Comparison of ENCODE assay signal across 8 mouse cellular contexts in genomic region chr2:118813981-118814836, GRCm38 (mm10). TPM values are rescaled to one million over a fixed set of nuclear protein-coding genes. Genes with fewer than 3 reads are reported as not detected.
DNase-seq lines count a peak whose midpoint lies in the region; ATAC-seq lines count a peak whose summit lies in the region.

Knstrn (plus strand) TSS chr2:118814003.

- peak within 1 kb of the TSS; percentile 81 for H3K4me3 ChIP-seq in intestine, embryonic 16.5 days (ENCODE audit: low read length)
- H3K4me3 ChIP-seq in midbrain, embryonic 10.5 days = peak within 1 kb of the TSS; percentile 88

- ATAC-seq in intestine, embryonic 16.5 days = peak; percentile 96

- peak within 1 kb of the TSS; percentile 63 for H3K27ac ChIP-seq in intestine, embryonic 16.5 days (ENCODE audit: low read length)
- H3K27ac ChIP-seq in midbrain, embryonic 10.5 days (replicated peaks) = peak within 1 kb of the TSS; percentile 94

- peak within 1 kb of the TSS; percentile 75 for H3K4me2 ChIP-seq in intestine, embryonic 16.5 days (ENCODE audit: low read depth, low read length)

- peaks cover 9% of the 10 kb centered on the region for H3K36me3 ChIP-seq in intestine, embryonic 16.5 days (ENCODE audit: control insufficient read depth, insufficient read depth, low read length)
- H3K36me3 ChIP-seq in midbrain, embryonic 10.5 days = peaks cover 39% of the 10 kb centered on the region

- peak within 1 kb of the TSS; percentile 80 for H3K9ac ChIP-seq in intestine, embryonic 16.5 days (ENCODE audit: low read depth, low read length)

- peaks cover 14% of the 10 kb centered on the region for H3K4me1 ChIP-seq in intestine, embryonic 16.5 days (ENCODE audit: control insufficient read depth, insufficient read depth, low read length)
- H3K4me1 ChIP-seq in midbrain, embryonic 10.5 days = peaks cover 23% of the 10 kb centered on the region

- WGBS in intestine, embryonic 16.5 days = under 1% methylated on average over 49 of the region's 49 CpGs
- under 1% methylated on average over 49 of the region's 49 CpGs for WGBS in midbrain, embryonic 10.5 days

- intact Hi-C loops in left cerebral cortex, postnatal 36 days (cut with DNase I) = loop anchor here (5.0 kb wide), 1 partner anchor 48 kb away; the partner anchor contains the start of gene Ivd

- DNase-seq in adrenal gland, postnatal 10 days = peak; percentile 93
- DNase-seq in embryo, embryonic 9.5 days (ENCODE audit: extremely low spot score) = peak; percentile 91
- DNase-seq in gastrocnemius, postnatal 4 days (ENCODE audit: low spot score in 2 of 2) = peak; percentile 67 to 86
- DNase-seq in left cerebral cortex, postnatal 36 days (ENCODE audit: low spot score in 2 of 2) = peak; percentile 74 to 80
- DNase-seq in midbrain, embryonic 10.5 days (ENCODE audit: low spot score) = peak; percentile 92
- DNase-seq in right cerebral cortex, postnatal 36 days (ENCODE audit: low spot score in 2 of 2) = peak; percentile 76
- DNase-seq in urinary bladder, postnatal 4 days (ENCODE audit: low spot score in 2 of 2) = peak; percentile 77 to 84

- no peaks in the 10 kb centered on the region; the same call in 1 of the 2 replicates for H3K9me3 ChIP-seq in intestine, embryonic 16.5 days (ENCODE audit: control insufficient read depth, low read length)
- H3K9me3 ChIP-seq in midbrain, embryonic 10.5 days (replicated peaks) = no peaks in the 10 kb centered on the region

- no peaks in the 10 kb centered on the region for H3K27me3 ChIP-seq in intestine, embryonic 16.5 days (replicated peaks; ENCODE audit: control insufficient read depth, insufficient read depth, low read length)
- H3K27me3 ChIP-seq in midbrain, embryonic 10.5 days (ENCODE audit: low read depth, poor library complexity, severe bottlenecking) = no peaks in the 10 kb centered on the region

RNA-seq across cellular contexts. Expression of gene Knstrn, which starts in this region (rescaled TPM):
- 10 to 100 TPM; 18.2 to 19.1 TPM for total RNA-seq in adrenal gland, postnatal 10 days (2021)
- total RNA-seq in gastrocnemius, postnatal 4 days (2021) = 10 to 100 TPM; 18.5 to 23.0 TPM
- polyA plus RNA-seq in intestine, embryonic 16.5 days (2015; fragmentation: Nextera tagmentation; extraction: Ambion mirVana) = 78.5 and 85.7 TPM in 2 replicates
- 1 to 10 TPM; 1.2 to 1.6 TPM for total RNA-seq in left cerebral cortex, postnatal 36 days (2021)
- polyA plus RNA-seq in midbrain, embryonic 10.5 days (2016; fragmentation: Nextera tagmentation; extraction: Ambion mirVana) = 181 and 184 TPM in 2 replicates

Comparison
In these comparisons a context has a peak if more than half of its experiments do, and no peak if none do; other contexts are left out.
1. Peak in every context shown above with its lines: DNase-seq, ATAC-seq, H3K4me3 ChIP-seq and H3K27ac ChIP-seq.
2. RNA of gene Knstrn (total RNA-seq): 18.5 to 23.0 TPM in gastrocnemius, postnatal 4 days and 18.2 to 19.1 TPM in adrenal gland, postnatal 10 days; 1.2 to 1.6 TPM in left cerebral cortex, postnatal 36 days; every median in the first group is over 4 times any median in the second.